Mouse (Mus musculus): Measurements from ENCODE around the gene Cdc42ep3. TPM values are rescaled to one million over a fixed set of nuclear protein-coding genes. Genes with fewer than 3 reads are reported as not detected.

Gene Cdc42ep3
- 38.1 and 38.4 TPM in 2 replicates for polyA plus RNA-seq (2015; fragmentation: Nextera tagmentation; extraction: Ambion mirVana)

DNA sequence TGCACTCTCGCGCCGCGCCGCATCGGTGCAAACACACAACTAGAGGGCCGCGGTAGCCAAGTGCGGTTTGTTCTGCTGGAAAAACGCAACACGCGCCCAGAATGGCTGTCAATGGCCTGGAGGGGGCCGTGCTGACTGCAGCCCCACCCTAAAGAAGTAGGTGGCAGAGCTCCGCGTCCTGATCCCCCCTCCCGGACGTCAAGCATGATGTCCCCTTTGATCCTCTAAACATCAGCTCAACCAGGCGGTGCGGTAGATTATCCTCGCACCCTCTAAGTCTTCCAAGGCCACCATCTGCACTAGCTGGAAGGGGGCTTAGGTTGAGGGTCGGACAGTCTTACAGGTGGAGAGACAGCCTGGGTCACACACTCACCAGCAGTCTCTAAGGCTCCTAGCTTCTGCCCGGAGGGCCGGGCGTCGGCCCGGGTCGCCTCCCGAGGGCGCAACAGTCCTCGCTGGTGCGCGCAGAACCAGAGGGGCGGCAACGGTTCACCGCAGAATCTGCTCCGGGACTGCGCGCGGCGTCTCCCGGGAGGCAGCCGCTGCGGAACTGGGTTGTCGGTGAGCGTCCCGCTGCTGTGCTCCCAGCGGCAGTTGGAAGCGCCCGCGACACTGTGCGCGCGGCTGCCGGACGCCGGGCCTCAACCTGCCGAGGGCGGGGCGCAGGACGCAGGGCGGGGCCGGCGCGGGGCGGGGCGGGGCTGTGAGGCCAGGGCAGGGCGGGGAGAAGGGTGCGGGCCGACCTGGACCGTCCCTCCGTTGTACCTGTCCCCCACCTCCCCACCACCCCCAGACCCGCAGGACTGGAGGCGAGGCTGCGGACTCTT lies at the start of gene Cdc42ep3:
Cdc42ep3 (minus strand) TSS at position 648 of the 827 bp plus-strand sequence.

Measured in skeletal muscle tissue, postnatal 0 days (tissue).